Mouse (Mus musculus) testis, adult 2 months (tissue): ENCODE results near the gene Srl.

Source experiments
- CTCF ChIP-seq: fragments of 200-500 bp; IDR thresholded peaks from 2 replicates; pipeline ENCODE4 v1.5.1; 2012; ENCODE audit warnings: low read depth, mild to moderate bottlenecking, inconsistent platforms, low read length, moderate library complexity; ENCODE audit not compliant: control insufficient read depth, insufficient read depth, insufficient replicate concordance
- POLR2A ChIP-seq: fragments of 200-500 bp; IDR thresholded peaks from 2 replicates; pipeline ENCODE4 v1.6.1; 2012; ENCODE audit warnings: low read depth, mild to moderate bottlenecking, inconsistent platforms, low read length, moderate library complexity; ENCODE audit not compliant: control insufficient read depth

GRCm38 (mm10) chr16:4584438-4584837 is 42.8 kb upstream of the Srl start:
- TF ChIP-seq CTCF (no peak), POLR2A (no peak)
